Mouse (Mus musculus) embryo, embryonic 11.5 days (tissue): ENCODE data around the gene Steap4.
"Not testable (repeated sequence)": the region's sequence is repeated elsewhere in the genome, so short reads cannot be mapped to it uniquely, and the experiment has no call there.

ENCODE experiments used
- DNase-seq: peaks from one replicate; pipeline ENCODE4 v3.0.0-alpha.2; 2012; ENCODE audit warnings: low read depth, low spot score

Gene Steap4

GRCm38 (mm10) chr5:7960176-7960575 lies at the start of gene Steap4:
Gene Steap4, plus strand, starts transcription at chr5:7960457.
- DNase-seq: no peak

GRCm38 (mm10) chr5:7911975-7912374 lies 48.3 kb upstream of the Steap4 start:
- DNase-seq: no peak

GRCm38 (mm10) chr5:7917501-7918295 lies 42.6 kb upstream of the Steap4 start:
- DNase-seq: no peak

- no peak for DNase-seq
These were observed 42.0 kb upstream of the Steap4 start for GRCm38 (mm10) chr5:7918296-7918579.

GRCm38 (mm10) chr5:7919681-7920080 lies 40.6 kb upstream of the Steap4 start:
- no peak for DNase-seq

- no peak for DNase-seq
These were observed 37.5 kb upstream of the Steap4 start for GRCm38 (mm10) chr5:7922751-7923150.

GRCm38 (mm10) chr5:7923666-7924065 lies 36.6 kb upstream of the Steap4 start:
- no peak for DNase-seq

- no peak for DNase-seq
These were observed 27.7 kb upstream of the Steap4 start for GRCm38 (mm10) chr5:7932234-7933221.

GRCm38 (mm10) chr5:7933495-7933894 lies 26.8 kb upstream of the Steap4 start:
- not testable (repeated sequence) for DNase-seq

- DNase-seq: no peak
These were observed 26.2 kb upstream of the Steap4 start for GRCm38 (mm10) chr5:7933933-7934675.

GRCm38 (mm10) chr5:7954838-7955237 lies 5.4 kb upstream of the Steap4 start:
- no peak for DNase-seq

GRCm38 (mm10) chr5:7955371-7955966 lies 4.8 kb upstream of the Steap4 start:
- DNase-seq: no peak

GRCm38 (mm10) chr5:7958061-7958460 lies 2.2 kb upstream of the Steap4 start:
- DNase-seq: no peak

GRCm38 (mm10) chr5:7959286-7959685 lies 971 bp upstream of the Steap4 start:
- no peak for DNase-seq

- no peak for DNase-seq
These were observed 856 bp downstream of the Steap4 start for GRCm38 (mm10) chr5:7961113-7961512.

- DNase-seq: no peak
These were observed 5.0 kb downstream of the Steap4 start for GRCm38 (mm10) chr5:7965281-7965680.

- DNase-seq: no peak
These were observed 7.9 kb downstream of the Steap4 start for GRCm38 (mm10) chr5:7968152-7968551.

- DNase-seq: no peak
These were observed 12.0 kb downstream of the Steap4 start for GRCm38 (mm10) chr5:7972266-7972665.

GRCm38 (mm10) chr5:7974522-7975197 lies 14.4 kb downstream of the Steap4 start:
- no peak for DNase-seq

- DNase-seq: no peak
These were observed 20.3 kb downstream of the Steap4 start for GRCm38 (mm10) chr5:7980586-7980985.

GRCm38 (mm10) chr5:7987962-7988361 lies 27.7 kb downstream of the Steap4 start:
- DNase-seq: no peak
